Mouse (Mus musculus) forebrain, embryonic 11.5 days (tissue): ENCODE data around the gene Peli1. TPM values are rescaled to one million over a fixed set of nuclear protein-coding genes. Genes with fewer than 3 reads are reported as not detected.
A peak's percentile ranks its signal among the peaks of the same experiment; 100 is the strongest.

Experiments used
- ATAC-seq: fragments of 200-750 bp; cut with Nextera tagmentation; replicated peaks from 2 replicates; pipeline ENCODE4 v1.8.0; 2017; ENCODE audit warnings: moderate TSS enrichment; ENCODE audit not compliant: low FRiP score
- DNase-seq: peaks from one replicate; pipeline ENCODE4 v3.0.0-alpha.2; 2017; ENCODE audit warnings: low spot score
- H3K27ac ChIP-seq: fragments of 300-500 bp; sonication (generic); 2 replicates; pipeline ENCODE4 v1.5.1; 2014; ENCODE audit warnings: low read depth, low read length
- H3K27me3 ChIP-seq: fragments of 300-500 bp; sonication (generic); 2 replicates; pipeline ENCODE4 v1.6.1; 2014; ENCODE audit warnings: mild to moderate bottlenecking, low read length, mixed read lengths; ENCODE audit not compliant: control insufficient read depth, insufficient read depth
- H3K36me3 ChIP-seq: fragments of 300-500 bp; sonication (generic); 2 replicates; pipeline ENCODE4 v1.6.1; 2014; ENCODE audit warnings: mild to moderate bottlenecking, low read length, moderate library complexity, mixed read lengths; ENCODE audit not compliant: control insufficient read depth, insufficient read depth
- H3K4me1 ChIP-seq: fragments of 300-500 bp; sonication (generic); replicated peaks from 2 replicates; pipeline ENCODE4 v1.6.1; 2014; ENCODE audit warnings: low read length, mixed read lengths; ENCODE audit not compliant: control insufficient read depth, insufficient read depth
- H3K4me2 ChIP-seq: fragments of 300-500 bp; sonication (generic); 2 replicates; pipeline ENCODE4 v1.6.1; 2014; ENCODE audit warnings: low read depth, mild to moderate bottlenecking, low read length, moderate library complexity, mixed read lengths; ENCODE audit not compliant: severe bottlenecking
- H3K4me3 ChIP-seq: fragments of 300-500 bp; sonication (generic); 2 replicates; pipeline ENCODE4 v1.5.1; 2014; ENCODE audit warnings: low read depth, low read length
- H3K9ac ChIP-seq: fragments of 300-500 bp; sonication (generic); 2 replicates; pipeline ENCODE4 v1.6.1; 2014; ENCODE audit warnings: low read length
- H3K9me3 ChIP-seq: fragments of 300-500 bp; sonication (generic); 2 replicates; pipeline ENCODE4 v1.6.1; 2016; ENCODE audit warnings: low read length, mixed read lengths; ENCODE audit not compliant: control insufficient read depth
- whole genome bisulfite sequencing: fragments of 180-500 bp; shearing (Covaris S2); extraction: QIAGEN DNeasy Blood & Tissue Kit; methylation state at CpG from one replicate; pipeline ENCODE4 v1.1.7; 2014; 5-methylcytosine and 5-hydroxymethylcytosine counted together
- polyA plus RNA-seq: library from polyadenylated mRNA; unstranded; fragments of >200 nt; fragmentation: Nextera tagmentation; extraction: Ambion mirVana; gene quantifications from 2 replicates; pipeline ENCODE4 v1.2.1, GENCODE M21; 2014

Gene Peli1
- polyA plus RNA-seq, 1 experiment from 2014 or later, result 91.6 TPM

DNA sequence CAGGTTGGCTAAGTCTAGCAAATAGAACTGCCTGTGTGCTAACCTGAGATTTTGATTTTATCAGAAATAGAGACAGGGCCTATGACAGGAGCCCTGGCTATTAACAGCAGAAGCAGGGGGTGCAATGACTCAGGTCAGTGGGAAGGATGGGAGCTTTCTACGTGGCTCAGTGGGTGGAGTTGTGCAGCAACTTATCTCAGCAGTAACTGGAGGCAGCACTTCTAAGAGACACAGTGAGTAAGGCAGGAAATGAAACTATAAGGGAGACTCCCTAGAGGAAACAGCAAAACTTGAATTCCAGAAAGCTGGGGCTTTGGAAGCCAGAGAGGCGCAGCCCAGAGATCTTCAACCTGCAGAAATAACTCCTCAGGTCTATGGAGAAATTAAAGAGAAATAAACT, 8.4 kb upstream of the Peli1 start:
- Histone ChIP-seq H3K4me2 (no peak overlapping the region), H3K9ac (no peak overlapping the region), H3K27ac (no peak overlapping the region), H3K9me3 (no peaks in the 10 kb centered on the region), H3K4me1 (no peaks in the 10 kb centered on the region), H3K4me3 (no peak overlapping the region), H3K27me3 (no peaks in the 10 kb centered on the region), H3K36me3 (no peaks in the 10 kb centered on the region)
- DNase-seq (no peak), ATAC-seq (no peak)
- WGBS, result 51% methylated on average over 2 of the region's 2 CpGs

DNA sequence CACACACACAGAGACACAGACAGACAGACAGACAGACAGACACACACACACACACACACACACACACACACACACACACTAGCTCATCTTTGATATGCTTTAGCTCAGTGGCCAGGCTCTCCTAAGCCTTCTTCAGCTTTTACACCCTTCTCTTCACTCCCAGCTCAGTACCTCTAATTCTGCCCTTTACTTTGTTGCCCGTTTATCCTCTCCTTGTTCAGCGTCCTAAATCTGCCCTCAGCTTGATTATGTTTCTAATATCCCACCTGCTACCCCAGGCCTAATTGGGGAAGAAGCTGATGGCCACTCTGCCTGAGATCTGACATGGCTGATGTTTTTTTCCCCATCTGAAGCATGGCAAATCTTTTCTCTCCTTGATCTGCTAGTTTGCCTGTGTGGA, 2.7 kb upstream of the Peli1 start:
- 48% methylated on average over 2 of the region's 2 CpGs for WGBS
- Histone ChIP-seq H3K9ac (no peak overlapping the region), H3K9me3 (no peaks in the 10 kb centered on the region), H3K4me2 (no peak overlapping the region), H3K27me3 (no peaks in the 10 kb centered on the region), H3K27ac (no peak overlapping the region), H3K4me3 (no peak overlapping the region), H3K36me3 (no peaks in the 10 kb centered on the region), H3K4me1 (peaks cover under 1% of the 10 kb centered on the region)
- ATAC-seq (no peak), DNase-seq (no peak)

DNA sequence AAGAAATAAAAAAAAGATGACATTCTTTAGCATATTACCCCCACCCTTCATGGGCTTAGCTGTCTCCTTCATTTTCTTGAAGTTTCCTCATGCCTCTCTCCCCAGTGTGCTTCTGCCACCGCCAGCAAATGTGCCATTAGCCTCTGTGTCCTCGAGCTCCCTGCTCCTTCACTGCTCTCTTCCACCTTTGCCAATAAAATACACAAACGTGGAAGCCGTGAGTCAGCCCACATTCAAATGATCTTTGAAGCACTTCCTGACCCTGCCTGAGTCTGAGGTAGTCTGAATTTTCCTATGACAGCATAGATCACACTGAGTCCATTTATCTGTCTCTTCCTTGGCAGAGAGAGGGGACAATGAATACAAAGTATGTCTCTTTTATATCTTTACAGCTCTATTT, 1.5 kb upstream of the Peli1 start:
- Histone ChIP-seq H3K36me3 (no peaks in the 10 kb centered on the region), H3K4me2 (no peak overlapping the region), H3K4me3 (no peak overlapping the region), H3K9ac (no peak overlapping the region), H3K27ac (no peak overlapping the region), H3K9me3 (no peaks in the 10 kb centered on the region), H3K4me1 (peaks cover 4% of the 10 kb centered on the region), H3K27me3 (no peaks in the 10 kb centered on the region)
- ATAC-seq (no peak), DNase-seq (no peak)
- WGBS, result 71% methylated on average over 4 of the region's 4 CpGs

DNA sequence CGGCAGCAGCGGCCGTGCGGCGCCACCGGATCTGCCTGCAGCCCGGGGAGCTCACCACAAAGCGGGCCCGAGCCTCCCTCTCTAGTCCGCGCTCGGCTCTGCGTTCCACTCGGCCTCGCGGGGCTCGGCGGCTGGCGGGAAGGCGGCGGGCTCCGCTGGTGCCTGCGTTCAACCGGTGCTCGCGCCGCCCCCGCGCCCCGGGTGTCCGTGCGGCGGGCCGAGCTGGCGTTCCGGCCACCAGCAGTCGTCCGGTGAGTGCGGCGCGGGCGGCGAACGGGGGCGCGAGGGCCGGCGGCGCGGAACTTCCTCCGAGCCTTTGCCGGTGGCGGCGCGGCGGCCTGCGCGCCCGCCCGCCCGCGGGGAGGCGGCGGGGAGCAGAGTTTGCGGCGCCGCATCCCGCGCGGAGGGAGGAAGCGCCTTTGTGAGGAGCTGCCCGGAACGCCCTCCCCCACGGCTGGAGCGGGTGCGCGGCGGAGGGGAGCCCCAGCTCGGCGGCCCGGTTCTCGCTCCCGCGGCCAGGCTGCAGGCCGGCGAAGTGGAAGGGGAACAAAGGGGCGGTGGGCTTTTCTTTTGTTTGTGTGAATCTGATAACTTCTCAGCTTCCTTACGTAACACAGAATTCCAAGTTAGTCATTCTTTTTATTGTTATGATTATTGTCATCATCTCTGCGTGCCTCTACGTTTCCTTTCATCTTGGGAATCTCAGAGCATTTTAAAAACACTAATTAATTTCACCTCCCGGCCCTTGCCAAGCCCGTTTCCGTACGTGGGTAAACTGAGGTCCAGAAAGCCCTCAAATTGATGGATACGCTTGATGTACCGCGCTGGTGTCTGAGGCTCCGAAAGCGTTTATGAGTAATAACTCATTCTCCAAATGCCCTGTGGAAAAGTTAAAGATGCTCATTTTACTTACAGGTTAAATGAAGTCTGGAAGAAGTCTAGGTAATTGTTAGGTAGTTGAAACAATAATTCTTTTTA, 626 bp downstream of the Peli1 start:
- Histone ChIP-seq H3K4me1 (peaks cover 4% of the 10 kb centered on the region), H3K9me3 (no peaks in the 10 kb centered on the region), H3K27me3 (no peaks in the 10 kb centered on the region), H3K9ac (peak overlapping the region; percentile 99), H3K4me3 (peak overlapping the region; percentile 94), H3K4me2 (peak overlapping the region; percentile 61), H3K36me3 (no peaks in the 10 kb centered on the region), H3K27ac (peak overlapping the region; percentile 99)
- ATAC-seq (peak; percentile 71), DNase-seq (peak; percentile 85)
- WGBS, result under 1% methylated on average over 81 of the region's 99 CpGs

DNA sequence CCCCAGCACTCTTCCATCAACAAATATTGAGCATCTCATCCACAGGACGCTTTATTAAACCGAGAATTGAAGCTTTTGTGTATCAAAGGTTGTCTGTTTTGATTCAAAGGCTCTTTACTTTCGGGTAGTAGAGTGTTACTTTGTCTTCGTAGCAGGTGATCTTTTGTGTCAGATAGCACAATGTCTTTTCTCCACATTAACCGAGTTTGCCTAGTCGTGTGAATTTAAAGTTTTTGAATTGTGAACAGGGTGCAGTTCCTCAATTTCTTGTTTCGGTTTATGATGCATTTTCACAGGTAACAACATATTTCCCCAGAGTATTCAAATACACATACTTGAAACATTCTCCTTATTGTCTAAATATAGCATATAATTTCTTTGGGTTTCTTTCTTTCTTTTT, 1.5 kb downstream of the Peli1 start:
- H3K27me3 ChIP-seq, result no peaks in the 10 kb centered on the region
- no peak overlapping the region for H3K27ac ChIP-seq
- DNase-seq (no peak), ATAC-seq (no peak)
- peak overlapping the region; percentile 94 for H3K4me3 ChIP-seq
- WGBS, result 7% methylated on average over 7 of the region's 7 CpGs
- H3K9me3 ChIP-seq, result no peaks in the 10 kb centered on the region
- peaks cover 4% of the 10 kb centered on the region for H3K4me1 ChIP-seq
- peak overlapping the region; percentile 99; the same call in 1 of the 2 replicates for H3K9ac ChIP-seq
- H3K36me3 ChIP-seq, result no peaks in the 10 kb centered on the region
- H3K4me2 ChIP-seq, result peak overlapping the region; percentile 61

DNA sequence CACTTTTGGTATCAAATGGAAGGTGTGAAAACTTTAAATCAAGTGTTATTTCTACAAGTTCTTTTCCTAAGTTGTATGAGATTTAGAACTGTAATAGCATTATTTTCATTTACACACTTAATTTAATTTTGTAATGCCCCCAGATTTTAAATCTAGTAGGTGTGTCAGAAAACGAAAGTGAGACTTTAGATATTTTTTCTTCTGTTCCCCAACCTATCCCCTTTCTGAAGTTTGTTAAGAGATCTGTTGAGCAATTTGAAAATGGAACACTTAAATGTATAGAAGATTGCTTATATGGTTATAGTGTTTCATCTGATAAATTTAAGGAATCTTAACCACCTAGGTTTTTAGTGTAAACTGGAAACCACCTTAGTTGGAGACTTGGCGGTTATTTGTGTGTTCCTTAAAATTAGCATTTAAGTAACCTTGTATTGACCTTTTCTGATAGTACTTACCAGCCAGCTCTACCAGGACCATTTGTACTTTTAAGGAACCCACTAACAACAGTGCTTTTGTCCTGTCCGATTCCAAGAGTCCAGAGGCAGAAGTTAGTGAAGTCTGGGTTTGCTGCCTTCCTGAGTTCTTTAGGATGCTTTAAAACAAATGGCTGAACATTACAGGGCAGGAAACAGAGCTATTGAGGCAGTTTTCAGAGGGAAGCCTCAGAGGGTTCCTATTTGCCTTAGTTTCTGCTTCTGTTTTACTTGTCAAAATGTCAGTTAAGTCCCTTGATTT, 2.2 kb downstream of the Peli1 start:
- 51% methylated on average over 3 of the region's 3 CpGs for WGBS
- peaks cover 4% of the 10 kb centered on the region for H3K4me1 ChIP-seq
- peak overlapping the region; percentile 45; the same call in 1 of the 2 replicates for H3K4me2 ChIP-seq
- H3K27ac ChIP-seq, result no peak overlapping the region
- peak overlapping the region; percentile 37 for H3K9ac ChIP-seq
- no peaks in the 10 kb centered on the region for H3K27me3 ChIP-seq
- no peak for DNase-seq
- H3K36me3 ChIP-seq, result no peaks in the 10 kb centered on the region
- no peaks in the 10 kb centered on the region for H3K9me3 ChIP-seq
- ATAC-seq, result no peak
- H3K4me3 ChIP-seq, result peak overlapping the region; percentile 14; the same call in 1 of the 2 replicates

DNA sequence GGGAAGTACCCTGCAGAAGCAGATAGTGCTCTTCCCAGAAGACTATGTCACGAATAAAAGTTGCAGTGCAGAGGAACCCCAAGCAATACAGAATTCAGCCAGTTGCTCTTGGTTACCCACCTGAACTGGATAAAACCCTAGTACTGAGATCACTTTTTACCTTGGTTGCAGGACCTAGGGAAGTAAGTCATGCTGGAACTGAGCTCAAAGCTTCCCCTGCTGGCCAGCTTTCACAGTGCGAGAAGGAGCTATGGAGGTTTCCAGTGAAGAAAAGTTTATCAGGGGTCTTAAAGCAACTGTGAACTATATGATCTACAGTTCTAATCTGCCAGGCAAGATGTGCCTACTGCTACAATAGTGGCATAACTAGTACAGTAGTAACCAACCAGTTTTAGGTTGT, 5.5 kb downstream of the Peli1 start:
- H3K9me3 ChIP-seq, result no peaks in the 10 kb centered on the region
- H3K27ac ChIP-seq, result no peak overlapping the region
- H3K4me3 ChIP-seq, result no peak overlapping the region
- no peak overlapping the region for H3K4me2 ChIP-seq
- peaks cover 4% of the 10 kb centered on the region for H3K4me1 ChIP-seq
- H3K27me3 ChIP-seq, result no peaks in the 10 kb centered on the region
- DNase-seq (no peak), ATAC-seq (no peak)
- H3K9ac ChIP-seq, result no peak overlapping the region
- 94% methylated on average over 2 of the region's 2 CpGs for WGBS
- H3K36me3 ChIP-seq, result no peaks in the 10 kb centered on the region

DNA sequence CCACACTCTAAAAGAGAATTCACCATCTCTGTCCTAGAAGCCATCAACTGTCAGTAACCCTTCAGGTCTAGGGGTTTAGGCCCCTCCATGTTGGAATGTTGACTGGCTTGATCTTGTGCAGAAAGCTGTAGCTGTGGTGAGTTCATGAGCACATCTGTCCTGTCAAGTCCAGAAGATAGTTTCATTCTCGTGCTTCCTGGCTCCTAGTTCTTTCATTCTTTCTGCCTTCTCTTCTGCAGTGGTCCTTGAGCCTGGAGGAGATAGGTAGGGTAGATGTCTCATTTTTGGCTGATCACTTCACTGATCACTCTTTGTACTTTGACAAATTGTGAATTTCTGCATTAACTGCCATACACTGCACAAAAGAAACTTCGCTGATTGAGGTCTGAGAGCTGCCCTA, 7.4 kb downstream of the Peli1 start:
- Histone ChIP-seq H3K9me3 (no peaks in the 10 kb centered on the region), H3K4me3 (no peak overlapping the region), H3K9ac (no peak overlapping the region), H3K4me1 (peaks cover 2% of the 10 kb centered on the region), H3K4me2 (no peak overlapping the region), H3K27ac (no peak overlapping the region), H3K36me3 (no peaks in the 10 kb centered on the region), H3K27me3 (no peaks in the 10 kb centered on the region)
- 97% methylated on average over 2 of the region's 2 CpGs for WGBS
- no peak for DNase-seq
- no peak for ATAC-seq
